In genomic region chr15:99814554-99815260, GRCm38 (mm10) we compare ENCODE assay signal across 11 mouse cellular contexts. TPM values are rescaled to one million over a fixed set of nuclear protein-coding genes. Genes with fewer than 3 reads are reported as not detected.
DNase-seq lines count a peak whose midpoint lies in the region; ATAC-seq and TF ChIP-seq lines count a peak whose summit lies in the region.
"Had no signal": no experiment of that assay in that cellular context is flagged by ENCODE, and none has a peak within 500 bp of the region (broad histone marks: within the 10 kb centered on the region; RNA-seq: fewer than 3 reads in every experiment).

No protein-coding gene starts in this region.

- peak overlapping the region; percentile 61 for H3K27ac ChIP-seq in lung, embryonic 16.5 days (ENCODE audit: low read length)
- H3K27ac ChIP-seq in stomach, embryonic 15.5 days, result peak overlapping the region; percentile 40; the same call in 1 of the 2 replicates
- H3K27ac ChIP-seq in hindbrain, postnatal 0 days, result no peak overlapping the region
- H3K27ac ChIP-seq: heart, embryonic 13.5 days had no signal

- no peaks in the 10 kb centered on the region for H3K9me3 ChIP-seq in lung, embryonic 16.5 days (ENCODE audit: control insufficient read depth, low read length)
- H3K9me3 ChIP-seq in stomach, embryonic 15.5 days, result no peaks in the 10 kb centered on the region
- no peaks in the 10 kb centered on the region for H3K9me3 ChIP-seq in hindbrain, postnatal 0 days (ENCODE audit: low read length)
- H3K9me3 ChIP-seq: heart, embryonic 13.5 days had no signal

- H3K27me3 ChIP-seq in lung, embryonic 16.5 days (ENCODE audit: control insufficient read depth, insufficient read depth, low read depth, low read length), result no peaks in the 10 kb centered on the region
- no peaks in the 10 kb centered on the region for H3K27me3 ChIP-seq in stomach, embryonic 15.5 days (replicated peaks)
- H3K27me3 ChIP-seq in hindbrain, postnatal 0 days (ENCODE audit: insufficient read depth, low read length), result no peaks in the 10 kb centered on the region
- H3K27me3 ChIP-seq: heart, embryonic 13.5 days had no signal

- H3K4me1 ChIP-seq in lung, adult 2 months (ENCODE audit: control insufficient read depth, insufficient read depth, low read length), result peaks cover 20% of the 10 kb centered on the region
- H3K4me1 ChIP-seq in lung, embryonic 16.5 days (replicated peaks; ENCODE audit: control insufficient read depth, insufficient read depth, low read length), result no peaks in the 10 kb centered on the region
- H3K4me1 ChIP-seq in stomach, embryonic 15.5 days, result peaks cover 9% of the 10 kb centered on the region; the same call in 1 of the 2 replicates
- no peaks in the 10 kb centered on the region; the same call in 1 of the 2 replicates for H3K4me1 ChIP-seq in hindbrain, postnatal 0 days (ENCODE audit: insufficient read depth, low read length)

- no peak for TF ChIP-seq POLR2A in lung, adult 2 months (IDR thresholded peaks at IDR 0.05; ENCODE audit: borderline replicate concordance, extremely low read depth, low read depth, low read length)

- no peak overlapping the region for H3K9ac ChIP-seq in lung, embryonic 16.5 days (ENCODE audit: low read length)
- H3K9ac ChIP-seq in stomach, embryonic 15.5 days, result no peak overlapping the region
- H3K9ac ChIP-seq in hindbrain, postnatal 0 days (replicated peaks; ENCODE audit: low read length), result no peak overlapping the region
- H3K9ac ChIP-seq: heart, embryonic 13.5 days had no signal

- no peaks in the 10 kb centered on the region; the same call in 1 of the 2 replicates for H3K36me3 ChIP-seq in lung, embryonic 16.5 days (ENCODE audit: control insufficient read depth, insufficient read depth, low read length)
- H3K36me3 ChIP-seq in stomach, embryonic 15.5 days, result peaks cover 16% of the 10 kb centered on the region; the same call in 1 of the 2 replicates
- H3K36me3 ChIP-seq in hindbrain, postnatal 0 days (ENCODE audit: insufficient read depth, low read length), result no peaks in the 10 kb centered on the region

- no peak overlapping the region for H3K4me2 ChIP-seq in lung, embryonic 16.5 days (ENCODE audit: low read depth, low read length)
- no peak overlapping the region for H3K4me2 ChIP-seq in stomach, embryonic 15.5 days
- no peak overlapping the region for H3K4me2 ChIP-seq in hindbrain, postnatal 0 days (ENCODE audit: low read depth, low read length)
- H3K4me2 ChIP-seq: heart, embryonic 13.5 days had no signal

- DNase-seq in adrenal gland, postnatal 25 days, result peak; percentile 18
- DNase-seq in adrenal gland, postnatal 4 days (ENCODE audit: low spot score in 2 of 2), result no peak
- peak; percentile 28 to 41 for DNase-seq in lung, adult 18-20 months
- DNase-seq in lung, adult 2 months, result no peak
- DNase-seq in hindbrain, postnatal 0 days (ENCODE audit: low spot score), result no peak
- no peak for DNase-seq in cerebellum, postnatal 14 days
- DNase-seq: cerebellum, adult 11-12 months; kidney, adult 9 months had no signal

- H3K4me3 ChIP-seq in lung, adult 2 months (replicated peaks; ENCODE audit: extremely low read depth, low read depth, low read length), result no peak overlapping the region
- H3K4me3 ChIP-seq in lung, embryonic 16.5 days (ENCODE audit: low read length), result no peak overlapping the region
- no peak overlapping the region for H3K4me3 ChIP-seq in stomach, embryonic 15.5 days (replicated peaks)
- H3K4me3 ChIP-seq in hindbrain, postnatal 0 days (ENCODE audit: low read length), result no peak overlapping the region
- H3K4me3 ChIP-seq: heart, embryonic 13.5 days had no signal

- peak; percentile 68 for ATAC-seq in lung, embryonic 16.5 days (ENCODE audit: low read depth)
- ATAC-seq in stomach, embryonic 15.5 days (ENCODE audit: insufficient read depth, low FRiP score, low read depth), result no peak
- no peak for ATAC-seq in hindbrain, postnatal 0 days

- TF ChIP-seq CTCF in lung, adult 2 months (IDR thresholded peaks at IDR 0.05; ENCODE audit: insufficient read depth, low read length), result no peak
- TF ChIP-seq CTCF in hindbrain, postnatal 0 days (IDR thresholded peaks at IDR 0.05; ENCODE audit: low read depth), result no peak

- 72% methylated on average over 24 of the region's 24 CpGs for WGBS in lung, adult 2 months
- 68% methylated on average over 24 of the region's 24 CpGs for WGBS in lung, embryonic 16.5 days
- WGBS in stomach, embryonic 15.5 days, result 80% methylated on average over 24 of the region's 24 CpGs
- WGBS in hindbrain, postnatal 0 days, result 87% methylated on average over 24 of the region's 24 CpGs

RNA-seq across cellular contexts. Expression of gene Cers5, which starts 42.0 kb away (rescaled TPM):
- 47.5 and 61.7 TPM in 2 replicates for total RNA-seq in adrenal gland, postnatal 25 days (2021)
- 10 to 100 TPM; 54.3 to 57.0 TPM for total RNA-seq in adrenal gland, postnatal 4 days (2021)
- 37.2 and 53.4 TPM in 2 replicates for polyA plus RNA-seq in lung, adult 2 months (2012; rRNA removed)
- polyA plus RNA-seq in lung, embryonic 16.5 days (2015; fragmentation: Nextera tagmentation; extraction: Ambion mirVana), result 73.3 and 74.4 TPM in 2 replicates
- polyA plus RNA-seq in stomach, embryonic 15.5 days (2015; fragmentation: Nextera tagmentation; extraction: Ambion mirVana), result 56.1 and 57.3 TPM in 2 replicates
- total RNA-seq in hindbrain, postnatal 0 days (2014; rRNA removed), result 92.8 and 105 TPM in 2 replicates
- polyA plus RNA-seq in hindbrain, postnatal 0 days (2015; fragmentation: Nextera tagmentation; extraction: Ambion mirVana), result 73.0 and 73.9 TPM in 2 replicates

Comparison
In these comparisons a context has a peak if more than half of its experiments do, and no peak if none do; other contexts are left out.
1. DNase-seq: peak in adrenal gland, postnatal 25 days (single experiment) and lung, adult 18-20 months (2 of 2); none in adrenal gland, postnatal 4 days (0 of 2), lung, adult 2 months (single experiment), hindbrain, postnatal 0 days (single experiment) and cerebellum, postnatal 14 days (0 of 2).